ENCODE assay signal across 9 mouse cellular contexts in the genomic region with DNA sequence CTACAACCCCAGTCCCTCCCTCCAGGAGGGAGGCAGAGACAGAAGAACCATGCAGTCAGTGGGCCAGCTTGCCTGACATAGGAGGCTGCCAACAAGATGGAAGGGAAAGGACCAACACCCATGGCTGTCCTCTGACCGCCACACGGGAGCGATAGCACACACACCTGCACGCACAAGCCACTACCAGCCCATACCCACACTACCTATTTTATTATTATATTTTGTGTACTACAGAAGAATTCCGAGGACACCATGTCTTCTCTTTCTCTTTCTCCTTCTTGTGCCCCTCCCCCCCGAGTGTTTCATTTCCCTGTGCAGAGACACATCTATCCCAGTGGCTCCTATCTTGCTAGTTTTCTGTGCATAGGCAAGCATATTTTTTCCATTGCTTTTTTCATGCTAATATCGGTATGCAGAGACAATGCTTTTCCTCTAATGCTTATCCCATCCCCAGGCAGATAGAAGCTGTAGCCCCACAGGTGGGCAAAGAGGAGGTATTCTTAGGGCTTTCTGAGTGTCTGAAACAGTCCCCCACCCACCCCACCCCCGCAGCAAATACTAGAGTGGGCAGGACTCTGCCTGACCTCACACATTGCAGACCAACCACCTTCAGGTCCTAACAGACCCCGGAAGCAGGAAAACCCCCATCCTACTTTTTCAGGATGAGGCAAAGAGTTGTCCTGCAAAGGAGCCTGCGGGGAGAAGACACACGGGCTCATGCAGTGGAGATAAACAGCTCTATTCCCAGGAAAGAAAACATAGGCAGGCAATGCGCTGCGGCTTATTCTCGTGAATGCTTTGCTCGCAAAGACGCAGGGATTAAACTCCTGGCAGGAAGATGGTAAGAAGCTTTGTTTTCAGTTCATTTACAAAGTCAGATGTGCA. TPM values are rescaled to one million over a fixed set of nuclear protein-coding genes. Genes with fewer than 3 reads are reported as not detected.
DNase-seq lines count a peak whose midpoint lies in the region; ATAC-seq and TF ChIP-seq lines count a peak whose summit lies in the region.
"Had no signal": no experiment of that assay in that cellular context is flagged by ENCODE, and none has a peak within 500 bp of the region (broad histone marks: within the 10 kb centered on the region; RNA-seq: fewer than 3 reads in every experiment).

No protein-coding gene starts in this region.

- in situ Hi-C loops in CH12.LX (cut with MboI; ENCODE audit: low pct_ligation_motif_present, low pct_unique_long_range_greater_than_20kb, low sequenced_read_pairs), result loop anchor here (5.0 to 25.0 kb wide), 2 partner anchors 32 to 318 kb away; no protein-coding TSS in a partner anchor

- H3K27ac ChIP-seq in CH12.LX (ENCODE audit: insufficient read depth, low read depth), result peak overlapping the region; percentile 99
- H3K27ac ChIP-seq in forebrain, embryonic 15.5 days (replicated peaks), result no peak overlapping the region
- no peak overlapping the region; the same call in 1 of the 2 replicates for H3K27ac ChIP-seq in liver, embryonic 16.5 days (ENCODE audit: low read length)

- dilution Hi-C loops in CH12.LX (cut with MboI; ENCODE audit: extremely low pct_ligation_motif_present, extremely low pct_unique_long_range_greater_than_20kb, low sequenced_read_pairs), result no loop called here

- H3K79me2 ChIP-seq in CH12.LX (replicated peaks; ENCODE audit: control insufficient read depth, extremely low read depth, insufficient read depth, poor library complexity, severe bottlenecking), result peaks cover 21% of the 10 kb centered on the region

- peak; percentile 16 for TF ChIP-seq RAD21 in CH12.LX (IDR thresholded peaks at IDR 0.05; ENCODE audit: low read depth, low read length)

- TF ChIP-seq EP300 in CH12.LX (IDR thresholded peaks at IDR 0.05; ENCODE audit: low read length), result peak; percentile 60

- peak in 1 of 2 experiments; percentile 31; a peak in 2 of 4 replicates for TF ChIP-seq CTCF in CH12.LX (conservative IDR thresholded peaks at IDR 0.05 in 1 of 2, IDR thresholded peaks at IDR 0.05 in 1 of 2; ENCODE audit: low read depth in 2 of 2, low read length in 2 of 2)

- peak; percentile 59 for ATAC-seq in forebrain, embryonic 15.5 days (replicated peaks)
- no peak for ATAC-seq in liver, embryonic 16.5 days (ENCODE audit: low read depth)

- peak overlapping the region; percentile 72 for H3K9ac ChIP-seq in CH12.LX (ENCODE audit: insufficient read depth, low read depth)
- H3K9ac ChIP-seq in forebrain, embryonic 15.5 days (replicated peaks), result no peak overlapping the region
- H3K9ac ChIP-seq in liver, embryonic 16.5 days (ENCODE audit: low read depth, low read length), result no peak overlapping the region

- peaks cover 14% of the 10 kb centered on the region for H3K9me3 ChIP-seq in CH12.LX (replicated peaks; ENCODE audit: low read length)
- no peaks in the 10 kb centered on the region for H3K9me3 ChIP-seq in forebrain, embryonic 15.5 days
- no peaks in the 10 kb centered on the region for H3K9me3 ChIP-seq in liver, embryonic 16.5 days (replicated peaks; ENCODE audit: control insufficient read depth, low read length)

- peaks cover 13 to 47% of the 10 kb centered on the region in 2 experiments for H3K4me1 ChIP-seq in CH12.LX (ENCODE audit: control insufficient read depth in 1 of 2, insufficient read depth in 2 of 2)
- peaks cover 20% of the 10 kb centered on the region for H3K4me1 ChIP-seq in forebrain, embryonic 15.5 days
- peaks cover 16% of the 10 kb centered on the region for H3K4me1 ChIP-seq in liver, embryonic 16.5 days (ENCODE audit: control insufficient read depth, low read depth, low read length)

- peaks cover 5 to 11% of the 10 kb centered on the region in 2 experiments for H3K36me3 ChIP-seq in CH12.LX (replicated peaks in 1 of 2; ENCODE audit: control insufficient read depth in 1 of 2, insufficient read depth in 1 of 2, low read length in 1 of 2)
- no peaks in the 10 kb centered on the region for H3K36me3 ChIP-seq in forebrain, embryonic 15.5 days
- no peaks in the 10 kb centered on the region for H3K36me3 ChIP-seq in liver, embryonic 16.5 days (ENCODE audit: control insufficient read depth, insufficient read depth)

- H3K27me3 ChIP-seq in CH12.LX (replicated peaks), result no peaks in the 10 kb centered on the region
- H3K27me3 ChIP-seq in forebrain, embryonic 15.5 days, result no peaks in the 10 kb centered on the region
- no peaks in the 10 kb centered on the region for H3K27me3 ChIP-seq in liver, embryonic 16.5 days (ENCODE audit: control insufficient read depth, insufficient read depth, low read depth, low read length)

- 13% methylated on average over 16 of the region's 16 CpGs for WGBS in forebrain, embryonic 15.5 days
- WGBS in liver, embryonic 16.5 days (ENCODE audit: insufficient replicate concordance), result 40% methylated on average over 16 of the region's 16 CpGs

- peak; percentile 18 for DNase-seq in embryo, embryonic 10.5 days (ENCODE audit: low spot score)
- no peak for DNase-seq in embryo, embryonic 10 days (ENCODE audit: low spot score)
- DNase-seq in CH12.LX (ENCODE audit: extremely low read depth), result no peak
- no peak for DNase-seq in layer of hippocampus, adult 9-11 months
- no peak for DNase-seq in thymus, postnatal 25 days
- DNase-seq in yolk sac, embryonic 10.5 days (ENCODE audit: low spot score), result no peak
- DNase-seq: adrenal gland, postnatal 25 days had no signal

- peak overlapping the region; percentile 98 for H3K4me2 ChIP-seq in CH12.LX (ENCODE audit: insufficient read depth, low read depth, poor library complexity, severe bottlenecking)
- peak overlapping the region; percentile 31 for H3K4me2 ChIP-seq in forebrain, embryonic 15.5 days (replicated peaks)
- H3K4me2 ChIP-seq in liver, embryonic 16.5 days (ENCODE audit: low read depth, low read length), result peak overlapping the region; percentile 73; the same call in 1 of the 2 replicates

- peak; percentile 73 for TF ChIP-seq POLR2A in CH12.LX (IDR thresholded peaks at IDR 0.05; ENCODE audit: low read depth, low read length)

- H3K4me3 ChIP-seq in CH12.LX (replicated peaks in 1 of 3; ENCODE audit: low read depth in 2 of 3, low read length in 2 of 3, poor library complexity in 1 of 3), result peak overlapping the region; percentile 55 to 58 (median 57)
- no peak overlapping the region for H3K4me3 ChIP-seq in forebrain, embryonic 15.5 days
- H3K4me3 ChIP-seq in liver, embryonic 16.5 days (ENCODE audit: low read depth, low read length), result no peak overlapping the region

TF ChIP-seq in CH12.LX, 34 proteins besides CTCF, POLR2A, EP300 and RAD21 (continues in another document):
- no peak for TF ChIP-seq ZC3H11A (IDR thresholded peaks at IDR 0.05; ENCODE audit: low read depth, low read length)
- peak; percentile 21; the same call in 1 of the 2 replicates for TF ChIP-seq TCF12 (IDR thresholded peaks at IDR 0.05; ENCODE audit: low read depth, low read length)
- TF ChIP-seq PAX5 (IDR thresholded peaks at IDR 0.05; ENCODE audit: low read length), result no peak
- peak; percentile 18 for TF ChIP-seq SIN3A (IDR thresholded peaks at IDR 0.05; ENCODE audit: low read length)
- peak; percentile 56 for TF ChIP-seq BHLHE40 (IDR thresholded peaks at IDR 0.05; ENCODE audit: low read depth, low read length)
- TF ChIP-seq CHD2 (IDR thresholded peaks at IDR 0.05; ENCODE audit: low read length), result peak; percentile 84
- TF ChIP-seq POLR2AphosphoS2 (IDR thresholded peaks at IDR 0.05; ENCODE audit: low read depth, low read length), result peak; percentile 66
- 0 out of 2 replicates have a peak, but pooled peaks have one; percentile 53 for TF ChIP-seq ZMIZ1 (IDR thresholded peaks at IDR 0.05; ENCODE audit: low read depth, low read length)
- TF ChIP-seq ZKSCAN1 (IDR thresholded peaks at IDR 0.05; ENCODE audit: borderline replicate concordance, low read depth, low read length), result no peak
- peak; percentile 55; the same call in 1 of the 2 replicates for TF ChIP-seq MXI1 (IDR thresholded peaks at IDR 0.05; ENCODE audit: low read depth, low read length)
- no peak for TF ChIP-seq UBTF (IDR thresholded peaks at IDR 0.05; ENCODE audit: low read depth, low read length)
- TF ChIP-seq HCFC1 (IDR thresholded peaks at IDR 0.05; ENCODE audit: low read depth, low read length), result peak; percentile 41; the same call in 1 of the 2 replicates
- 0 out of 2 replicates have a peak, but pooled peaks have one; percentile 38 for TF ChIP-seq MAX (IDR thresholded peaks at IDR 0.05; ENCODE audit: low read length)
- TF ChIP-seq JUN (IDR thresholded peaks at IDR 0.05; ENCODE audit: insufficient read depth, low read depth, low read length), result no peak
- peak; percentile 23; the same call in 1 of the 2 replicates for TF ChIP-seq SMC3 (IDR thresholded peaks at IDR 0.05; ENCODE audit: low read depth, low read length)
- peak; percentile 79 for TF ChIP-seq MYC (IDR thresholded peaks at IDR 0.05; ENCODE audit: low read depth, low read length)
- TF ChIP-seq KAT2A (IDR thresholded peaks at IDR 0.05; ENCODE audit: insufficient replicate concordance, low read length), result 0 out of 2 replicates have a peak, but pooled peaks have one; percentile 36
- TF ChIP-seq RCOR1 (conservative IDR thresholded peaks at IDR 0.05; ENCODE audit: low read depth, low read length), result no peak; the same call in 1 of the 2 replicates
- no peak; the same call in 1 of the 2 replicates for TF ChIP-seq NELFE (IDR thresholded peaks at IDR 0.05; ENCODE audit: low read depth, low read length)
- peak; percentile 24; the same call in 1 of the 2 replicates for TF ChIP-seq ETS1 (conservative IDR thresholded peaks at IDR 0.05; ENCODE audit: low read depth, low read length)
- 0 out of 2 replicates have a peak, but pooled peaks have one; percentile 30 for TF ChIP-seq MEF2A (IDR thresholded peaks at IDR 0.05; ENCODE audit: borderline replicate concordance, low read depth, low read length)
- peak; percentile 49 for TF ChIP-seq ZNF384 (IDR thresholded peaks at IDR 0.05; ENCODE audit: low read depth, low read length)
- TF ChIP-seq ELF1 (IDR thresholded peaks at IDR 0.05; ENCODE audit: low read depth, low read length), result peak; percentile 87
- TF ChIP-seq CHD1 (IDR thresholded peaks at IDR 0.05; ENCODE audit: low read depth, low read length), result no peak; the same call in 1 of the 2 replicates
- peak; percentile 54; the same call in 1 of the 2 replicates for TF ChIP-seq MAZ (IDR thresholded peaks at IDR 0.05; ENCODE audit: low read depth, low read length)
- TF ChIP-seq GABPA (IDR thresholded peaks at IDR 0.05; ENCODE audit: insufficient replicate concordance, low read depth, low read length), result no peak
- TF ChIP-seq NRF1 (IDR thresholded peaks at IDR 0.05; ENCODE audit: low read depth, low read length), result no peak
- TF ChIP-seq IRF4 (IDR thresholded peaks at IDR 0.05; ENCODE audit: low read depth, low read length), result peak; percentile 63; the same call in 1 of the 2 replicates

RNA-seq across cellular contexts. Expression of gene Tmem154, which starts 10.8 kb away (rescaled TPM):
- total RNA-seq in CH12.LX (2012; rRNA removed) (38.6 and 42.8 TPM in 2 replicates), CH12.LX (2014; rRNA removed) (57.1 and 57.7 TPM in 2 replicates)
- 81.6 and 91.5 TPM in 2 replicates for polyA plus RNA-seq in CH12.LX (2012; ENCODE audit: insufficient read length, low read depth)
- 0.65 and 0.88 TPM in 2 replicates for polyA plus RNA-seq in forebrain, embryonic 15.5 days (2015; fragmentation: Nextera tagmentation; extraction: Ambion mirVana)
- 2.2 and 2.8 TPM in 2 replicates for polyA plus RNA-seq in liver, embryonic 16.5 days (2015; fragmentation: Nextera tagmentation; extraction: Ambion mirVana)

Comparison
In these comparisons a context has a peak if more than half of its experiments do, and no peak if none do; other contexts are left out.
1. H3K4me2 ChIP-seq: peak in every context shown above with its lines; median percentile 98 in CH12.LX; 73 in liver, embryonic 16.5 days; 31 in forebrain, embryonic 15.5 days.
2. H3K4me3 ChIP-seq: peak in CH12.LX (3 of 3); none in forebrain, embryonic 15.5 days (single experiment) and liver, embryonic 16.5 days (single experiment).
3. RNA of gene Tmem154, which starts 10.8 kb away (polyA plus RNA-seq): 81.6 to 91.5 TPM in CH12.LX; 2.2 to 2.8 TPM in liver, embryonic 16.5 days and 0.65 to 0.88 TPM in forebrain, embryonic 15.5 days; every median in the first group is over 10 times any median in the second.